Mouse (Mus musculus) layer of hippocampus, adult 11-12 months (tissue): ENCODE results near the gene Mrpl28.
"Not testable (repeated sequence)": the region's sequence is repeated elsewhere in the genome, so short reads cannot be mapped to it uniquely, and the experiment has no call there.

Source experiments
- DNase-seq: peaks from one replicate; pipeline ENCODE4 v3.0.0; 2022; ENCODE audit warnings: low spot score

The Mrpl28 gene

GRCm38 (mm10) chr17:26175248-26175647, 51.9 kb downstream of the Mrpl28 start:
- DNase-seq = not testable (repeated sequence)
